Mouse (Mus musculus): ENCODE data around the gene Ctnnal1.

Ctnnal1 gene

GRCm38 (mm10) chr4:56802669-56803150, 62.3 kb downstream of the Ctnnal1 start:
- no peak for DNase-seq (ENCODE audit: low read depth, low spot score)

- DNase-seq (ENCODE audit: low read depth, low spot score), result peak; percentile 88
These were observed 62.9 kb downstream of the Ctnnal1 start, which contains the start of the genes Elp1 and Fam206a for GRCm38 (mm10) chr4:56801907-56802668. Gene Elp1, minus strand, starts transcription at chr4:56802331. Gene Fam206a, plus strand, starts transcription at chr4:56802345.

- DNase-seq (ENCODE audit: low read depth, low spot score), result peak; percentile 48
These were observed 73.6 kb downstream of the Ctnnal1 start for GRCm38 (mm10) chr4:56791373-56791772.

GRCm38 (mm10) chr4:56771065-56771464, 93.9 kb downstream of the Ctnnal1 start:
- no peak for DNase-seq (ENCODE audit: low read depth, low spot score)

GRCm38 (mm10) chr4:56768913-56769312, 96.1 kb downstream of the Ctnnal1 start:
- no peak for DNase-seq (ENCODE audit: low read depth, low spot score)

DNA sequence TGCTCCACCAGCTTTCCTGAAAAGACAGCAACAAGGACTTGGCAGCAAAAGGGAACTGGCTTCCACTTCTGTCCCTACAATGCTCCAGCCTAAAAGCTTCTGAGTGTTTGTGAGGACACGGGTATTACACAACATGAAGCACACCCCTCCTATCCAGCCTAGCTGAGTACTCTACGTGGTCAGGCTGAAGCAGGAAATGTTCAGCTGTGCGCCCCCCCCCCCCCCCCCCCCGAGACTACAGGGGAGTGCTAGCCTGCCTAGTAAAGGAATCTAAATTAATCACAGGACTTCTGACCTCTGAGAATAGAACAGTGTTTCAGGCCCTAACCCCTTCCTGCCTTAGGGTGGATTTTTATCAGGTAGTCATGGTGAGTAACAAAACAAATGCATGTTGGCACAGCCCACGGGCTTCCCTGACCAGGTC, 97.1 kb downstream of the Ctnnal1 start:
- no peak for DNase-seq (ENCODE audit: low read depth, low spot score)
